26 mouse cellular contexts compared by ENCODE assay signal in genomic region chr4:119662151-119662550, GRCm38 (mm10). TPM values are rescaled to one million over a fixed set of nuclear protein-coding genes. Genes with fewer than 3 reads are reported as not detected.
DNase-seq lines count a peak whose midpoint lies in the region; ATAC-seq and TF ChIP-seq lines count a peak whose summit lies in the region.
"Had no signal": no experiment of that assay in that cellular context is flagged by ENCODE, and none has a peak within 500 bp of the region (broad histone marks: within the 10 kb centered on the region; RNA-seq: fewer than 3 reads in every experiment).

No protein-coding gene starts in this region.

- no peaks in the 10 kb centered on the region for H3K27me3 ChIP-seq in liver, embryonic 16.5 days (ENCODE audit: control insufficient read depth, insufficient read depth, low read depth, low read length)
- no peaks in the 10 kb centered on the region for H3K27me3 ChIP-seq in heart, embryonic 15.5 days
- H3K27me3 ChIP-seq: forebrain, embryonic 15.5 days; hindbrain, embryonic 12.5 days; liver, embryonic 13.5 days; midbrain, embryonic 12.5 days; stomach, embryonic 15.5 days had no signal

- TF ChIP-seq POLR2A in olfactory bulb, adult 2 months (IDR thresholded peaks at IDR 0.05; ENCODE audit: insufficient read depth, low read depth, low read length): no peak

- no peak overlapping the region for H3K27ac ChIP-seq in liver, embryonic 16.5 days (ENCODE audit: low read length)
- peak overlapping the region; percentile 91 for H3K27ac ChIP-seq in heart, embryonic 15.5 days
- H3K27ac ChIP-seq in olfactory bulb, adult 2 months (ENCODE audit: insufficient read depth, low read depth, low read length): peak overlapping the region; percentile 12; the same call in 1 of the 2 replicates
- H3K27ac ChIP-seq: forebrain, embryonic 15.5 days; hindbrain, embryonic 12.5 days; liver, embryonic 13.5 days; midbrain, embryonic 12.5 days; stomach, embryonic 15.5 days had no signal

- 43% methylated on average over 4 of the region's 4 CpGs for WGBS in liver, embryonic 16.5 days (ENCODE audit: insufficient replicate concordance)
- 30% methylated on average over 4 of the region's 4 CpGs for WGBS in heart, embryonic 15.5 days
- 68% methylated on average over 4 of the region's 4 CpGs for WGBS in olfactory bulb, adult 2 months

- H3K9me3 ChIP-seq in liver, embryonic 16.5 days (replicated peaks; ENCODE audit: control insufficient read depth, low read length): no peaks in the 10 kb centered on the region
- H3K9me3 ChIP-seq in heart, embryonic 15.5 days (replicated peaks): no peaks in the 10 kb centered on the region
- H3K9me3 ChIP-seq: forebrain, embryonic 15.5 days; G1E; hindbrain, embryonic 12.5 days; liver, embryonic 13.5 days; midbrain, embryonic 12.5 days; stomach, embryonic 15.5 days had no signal

- no peaks in the 10 kb centered on the region for H3K36me3 ChIP-seq in liver, embryonic 16.5 days (ENCODE audit: control insufficient read depth, insufficient read depth)
- no peaks in the 10 kb centered on the region for H3K36me3 ChIP-seq in heart, embryonic 15.5 days
- H3K36me3 ChIP-seq: forebrain, embryonic 15.5 days; G1E; hindbrain, embryonic 12.5 days; liver, embryonic 13.5 days; midbrain, embryonic 12.5 days; stomach, embryonic 15.5 days had no signal

- no peak overlapping the region for H3K4me3 ChIP-seq in liver, embryonic 16.5 days (ENCODE audit: low read depth, low read length)
- no peak overlapping the region for H3K4me3 ChIP-seq in heart, embryonic 15.5 days
- H3K4me3 ChIP-seq in olfactory bulb, adult 2 months (ENCODE audit: insufficient read depth, low read depth, low read length): no peak overlapping the region
- H3K4me3 ChIP-seq: forebrain, embryonic 15.5 days; hindbrain, embryonic 12.5 days; liver, embryonic 13.5 days; midbrain, embryonic 12.5 days; stomach, embryonic 15.5 days had no signal

- 0 out of 2 replicates have a peak, but pooled peaks have one; percentile 52 for ATAC-seq in frontal cortex, adult (ENCODE audit: low TSS enrichment)
- ATAC-seq in liver, embryonic 16.5 days (ENCODE audit: low read depth): peak; percentile 32; the same call in 1 of the 2 replicates
- ATAC-seq in heart, embryonic 15.5 days (replicated peaks; ENCODE audit: insufficient number of reproducible peaks, insufficient read depth, low FRiP score, low read depth): peak; percentile 86
- ATAC-seq: CD4-positive, CD25-positive, alpha-beta regulatory T cell, adult 4 months; forebrain, embryonic 15.5 days had no signal

- TF ChIP-seq CTCF in olfactory bulb, adult 2 months (IDR thresholded peaks at IDR 0.05; ENCODE audit: insufficient read depth, low read depth, low read length): no peak

- no peak overlapping the region for H3K9ac ChIP-seq in liver, embryonic 16.5 days (ENCODE audit: low read depth, low read length)
- no peak overlapping the region for H3K9ac ChIP-seq in heart, embryonic 15.5 days
- H3K9ac ChIP-seq: forebrain, embryonic 15.5 days; hindbrain, embryonic 12.5 days; liver, embryonic 13.5 days; midbrain, embryonic 12.5 days; stomach, embryonic 15.5 days had no signal

- H3K4me1 ChIP-seq in liver, embryonic 16.5 days (ENCODE audit: control insufficient read depth, low read depth, low read length): no peaks in the 10 kb centered on the region
- peaks cover 35% of the 10 kb centered on the region for H3K4me1 ChIP-seq in heart, embryonic 15.5 days (replicated peaks)
- peaks cover 14% of the 10 kb centered on the region for H3K4me1 ChIP-seq in olfactory bulb, adult 2 months (ENCODE audit: control insufficient read depth, insufficient read depth, low read length)
- H3K4me1 ChIP-seq: hindbrain, embryonic 12.5 days; liver, embryonic 13.5 days; midbrain, embryonic 12.5 days; stomach, embryonic 15.5 days had no signal

- DNase-seq in frontal cortex, postnatal 36 days (ENCODE audit: low spot score in 2 of 2): no peak
- DNase-seq in liver: no peak
- no peak for DNase-seq in right cerebral cortex, adult 2 months (ENCODE audit: low spot score in 2 of 2)
- no peak for DNase-seq in kidney, postnatal 14 days
- DNase-seq: adrenal gland, postnatal 14 days; cerebellum, adult 11-12 months; cerebellum, postnatal 14 days; embryo, embryonic 11 days; kidney, adult 8-10 months; kidney, postnatal 4 days; liver, embryonic 13.5 days; thymus, adult 18-20 months had no signal

- no peak overlapping the region for H3K4me2 ChIP-seq in liver, embryonic 16.5 days (ENCODE audit: low read depth, low read length)
- peak overlapping the region; percentile 18; the same call in 1 of the 2 replicates for H3K4me2 ChIP-seq in heart, embryonic 15.5 days
- H3K4me2 ChIP-seq: forebrain, embryonic 15.5 days; hindbrain, embryonic 12.5 days; liver, embryonic 13.5 days; midbrain, embryonic 12.5 days; stomach, embryonic 15.5 days had no signal

RNA-seq across cellular contexts. Expression of gene Guca2b, which starts 3.4 kb away (rescaled TPM):
- polyA plus RNA-seq in liver, embryonic 16.5 days (2015; fragmentation: Nextera tagmentation; extraction: Ambion mirVana): 0.27 and 0.70 TPM in 2 replicates
- not detected in 2 replicates for polyA plus RNA-seq in heart, embryonic 15.5 days (2015; fragmentation: Nextera tagmentation; extraction: Ambion mirVana)
- polyA plus RNA-seq in olfactory bulb, adult 2 months (2012; ENCODE audit: insufficient read depth, insufficient read length, low replicate concordance, missing spikeins): not detected in 2 replicates
- polyA plus RNA-seq: CD4-positive, CD25-positive, alpha-beta regulatory T cell, adult 4 months; embryonic facial prominence, embryonic 14.5 days; forebrain, embryonic 15.5 days; G1E; hindbrain, embryonic 12.5 days; limb, embryonic 11.5 days; liver, embryonic 13.5 days; lung, embryonic 16.5 days; midbrain, embryonic 12.5 days; neural tube, embryonic 14.5 days had no signal

RNA-seq across cellular contexts. Expression of gene Guca2a, which starts 24.6 kb away (rescaled TPM):
- polyA plus RNA-seq in liver, embryonic 16.5 days (2015; fragmentation: Nextera tagmentation; extraction: Ambion mirVana): 0.55 TPM in 1 of 2 replicates, not detected in the other
- polyA plus RNA-seq in heart, embryonic 15.5 days (2015; fragmentation: Nextera tagmentation; extraction: Ambion mirVana): not detected in 2 replicates
- polyA plus RNA-seq in olfactory bulb, adult 2 months (2012; ENCODE audit: insufficient read depth, insufficient read length, low replicate concordance, missing spikeins): not detected in 2 replicates
- polyA plus RNA-seq: CD4-positive, CD25-positive, alpha-beta regulatory T cell, adult 4 months; embryonic facial prominence, embryonic 14.5 days; forebrain, embryonic 15.5 days; G1E; hindbrain, embryonic 12.5 days; limb, embryonic 11.5 days; liver, embryonic 13.5 days; midbrain, embryonic 12.5 days; neural tube, embryonic 14.5 days had no signal

Comparison
In these comparisons a context has a peak if more than half of its experiments do, and no peak if none do; other contexts are left out.
1. ATAC-seq: peak in every context shown above with its lines; median percentile 86 in heart, embryonic 15.5 days; 52 in frontal cortex, adult; 32 in liver, embryonic 16.5 days.